Mouse (Mus musculus): ENCODE measurements around the gene Macrod1.

DNA sequence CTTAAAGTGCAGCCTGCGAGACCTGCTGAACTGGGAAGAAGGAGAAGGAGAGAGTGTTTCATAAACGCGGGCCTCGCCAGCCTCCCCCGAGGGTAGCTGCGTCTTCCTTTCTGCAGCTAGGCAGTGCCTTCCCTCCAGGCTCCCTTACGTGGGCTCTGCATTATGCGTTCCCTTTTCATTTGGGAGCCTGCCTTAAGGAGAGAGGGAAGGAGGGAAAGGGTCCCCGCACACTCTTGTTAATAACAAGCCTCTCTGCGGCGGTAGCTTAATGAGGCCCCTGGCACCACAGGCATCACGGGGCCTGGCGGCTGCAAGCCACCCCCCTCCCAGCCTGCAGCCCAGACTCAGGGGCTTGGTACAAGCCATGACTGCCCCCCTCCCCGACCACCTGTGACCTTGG lies 57.0 kb downstream of the Macrod1 start:
- TF ChIP-seq POLR2A (IDR thresholded peaks at IDR 0.05; ENCODE audit: borderline replicate concordance, extremely low read depth, insufficient read depth, insufficient read length, poor library complexity, severe bottlenecking) (no peak), CTCF (IDR thresholded peaks at IDR 0.05; ENCODE audit: borderline replicate concordance, extremely low read depth, insufficient read depth, insufficient read length) (no peak)

Measured in brain, embryonic 14.5 days (tissue).